Mouse (Mus musculus): ENCODE measurements at regions not wholly inside any gene's neighbourhood (a gene's known extent, or its start where the extent isn't known, plus 50 kb on each side); places are given as distances from the start of the nearest gene placed in this dataset.

- TF ChIP-seq CTCF (conservative IDR thresholded peaks at IDR 0.05; ENCODE audit: insufficient read depth, insufficient read length, low read depth, low read length) (no peak), POLR2A (IDR thresholded peaks at IDR 0.05; ENCODE audit: low read depth, low read length) (no peak)
These were observed 239.7 kb downstream of the Cryba4 start for GRCm38 (mm10) chr5:112012505-112013164.

Data from kidney, adult 2 months (tissue).